Mouse (Mus musculus): ENCODE measurements at regions not wholly inside any gene's neighbourhood (a gene's known extent, or its start where the extent isn't known, plus 50 kb on each side); places are given as distances from the start of the nearest gene placed in this dataset.

- Histone ChIP-seq H3K9me3 (replicated peaks; ENCODE audit: control insufficient read depth, low read length) (no peaks in the 10 kb centered on the region), H3K36me3 (ENCODE audit: control insufficient read depth, insufficient read depth, low read length) (no peaks in the 10 kb centered on the region), H3K27ac (ENCODE audit: low read depth, low read length) (peak overlapping the region; percentile 46; the same call in 1 of the 2 replicates), H3K4me2 (ENCODE audit: low read length) (no peak overlapping the region), H3K4me3 (ENCODE audit: low read depth, low read length) (no peak overlapping the region), H3K27me3 (replicated peaks; ENCODE audit: control insufficient read depth, insufficient read depth, low read length) (no peaks in the 10 kb centered on the region), H3K4me1 (ENCODE audit: control insufficient read depth, insufficient read depth, low read length) (peaks cover 16% of the 10 kb centered on the region), H3K9ac (ENCODE audit: low read length) (no peak overlapping the region)
- peak; percentile 10; the same call in 1 of the 2 replicates for ATAC-seq
- DNase-seq (ENCODE audit: low spot score): peak; percentile 58
- 56% methylated on average over 6 of the region's 6 CpGs for WGBS
These were observed 156.2 kb upstream of the Kcnab2 start for GRCm38 (mm10) chr4:152633896-152634295.

DNA sequence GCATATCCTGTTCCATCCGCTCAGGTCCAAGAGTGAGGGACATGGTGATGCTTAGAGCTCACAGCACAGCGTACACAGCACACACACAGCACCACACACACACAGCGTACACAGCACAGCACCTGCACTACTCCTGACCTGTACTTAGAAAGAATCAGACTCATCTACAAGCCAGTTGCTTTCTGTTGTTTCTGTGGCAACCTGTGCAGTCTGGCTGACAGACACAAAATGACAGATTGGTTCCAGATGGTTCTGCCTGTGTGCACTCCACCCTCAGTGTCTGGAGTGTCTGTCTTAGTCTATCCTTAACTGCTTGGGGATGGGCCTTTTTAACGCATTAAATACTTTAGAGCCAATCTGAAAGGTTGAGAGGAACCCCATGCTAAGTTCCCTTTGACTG, 150.4 kb upstream of the Kcnab2 start:
- peak; percentile 77 for DNase-seq (ENCODE audit: low spot score)
- Histone ChIP-seq H3K4me3 (ENCODE audit: low read depth, low read length) (no peak overlapping the region), H3K4me1 (ENCODE audit: control insufficient read depth, insufficient read depth, low read length) (peaks cover 19% of the 10 kb centered on the region), H3K9me3 (replicated peaks; ENCODE audit: control insufficient read depth, low read length) (no peaks in the 10 kb centered on the region), H3K36me3 (ENCODE audit: control insufficient read depth, insufficient read depth, low read length) (no peaks in the 10 kb centered on the region), H3K9ac (ENCODE audit: low read length) (no peak overlapping the region), H3K27me3 (replicated peaks; ENCODE audit: control insufficient read depth, insufficient read depth, low read length) (no peaks in the 10 kb centered on the region), H3K27ac (ENCODE audit: low read depth, low read length) (peak overlapping the region; percentile 5; the same call in 1 of the 2 replicates), H3K4me2 (ENCODE audit: low read length) (no peak overlapping the region)
- no peak for ATAC-seq
- WGBS: 84% methylated on average over 4 of the region's 4 CpGs

DNA sequence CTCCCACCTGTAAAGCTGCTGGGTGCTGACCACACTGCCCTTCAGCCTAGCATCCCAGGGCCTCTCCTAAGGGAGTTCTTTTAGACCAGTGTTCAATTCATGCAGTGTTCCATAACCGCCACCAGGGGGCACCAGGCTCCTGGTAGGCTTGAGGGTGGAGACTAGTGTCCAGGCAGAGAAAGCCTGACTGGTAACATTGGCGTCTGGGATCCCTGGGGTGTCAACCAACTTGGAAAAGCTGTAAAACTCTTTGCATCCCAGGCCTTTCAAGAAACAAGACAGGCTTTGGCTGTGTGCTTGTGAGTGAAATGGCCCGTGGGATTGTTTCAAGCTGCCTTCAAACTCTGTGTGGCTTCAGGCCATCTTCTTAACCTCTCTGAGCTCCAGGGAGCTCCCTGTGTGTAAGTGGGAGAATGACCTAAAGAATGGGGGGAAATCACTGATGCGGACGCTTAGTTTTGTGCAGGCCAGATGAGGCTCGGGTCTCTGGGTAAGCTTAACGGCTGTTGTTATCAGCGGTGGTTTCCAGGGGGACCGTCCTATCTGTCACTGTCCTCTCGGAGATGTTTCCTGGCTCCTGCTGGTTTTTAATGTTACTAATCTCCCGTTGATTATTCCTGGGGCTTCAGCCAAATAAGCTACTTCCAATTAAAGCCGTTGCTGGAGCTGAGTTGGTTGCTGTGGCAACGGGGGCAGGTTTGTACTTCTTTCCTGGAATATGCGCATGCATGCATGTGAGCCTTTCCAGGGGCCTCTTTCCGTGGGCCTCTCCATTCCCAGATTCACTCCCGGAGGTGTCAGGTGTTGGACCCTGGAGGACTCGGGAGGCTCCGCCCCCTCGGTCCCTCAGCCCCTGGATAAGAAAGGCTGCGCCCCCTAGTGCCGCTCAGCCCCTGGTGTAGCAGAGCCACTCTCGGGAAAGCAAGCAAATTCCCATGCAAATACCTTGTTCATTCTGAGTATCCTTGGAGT, 147.6 kb upstream of the Kcnab2 start:
- peak; percentile 85 for ATAC-seq
- Histone ChIP-seq H3K4me2 (ENCODE audit: low read length) (peak overlapping the region; percentile 28), H3K9ac (ENCODE audit: low read length) (no peak overlapping the region; the same call in 1 of the 2 replicates), H3K27ac (ENCODE audit: low read depth, low read length) (peak overlapping the region; percentile 68), H3K27me3 (replicated peaks; ENCODE audit: control insufficient read depth, insufficient read depth, low read length) (no peaks in the 10 kb centered on the region), H3K9me3 (replicated peaks; ENCODE audit: control insufficient read depth, low read length) (no peaks in the 10 kb centered on the region), H3K36me3 (ENCODE audit: control insufficient read depth, insufficient read depth, low read length) (no peaks in the 10 kb centered on the region), H3K4me3 (ENCODE audit: low read depth, low read length) (no peak overlapping the region), H3K4me1 (ENCODE audit: control insufficient read depth, insufficient read depth, low read length) (peaks cover 27% of the 10 kb centered on the region)
- DNase-seq (ENCODE audit: low spot score): peak; percentile 96
- under 1% methylated on average over 22 of the region's 22 CpGs for WGBS

- Histone ChIP-seq H3K4me2 (ENCODE audit: low read length) (no peak overlapping the region), H3K9ac (ENCODE audit: low read length) (no peak overlapping the region), H3K4me1 (ENCODE audit: control insufficient read depth, insufficient read depth, low read length) (peaks cover 27% of the 10 kb centered on the region), H3K4me3 (ENCODE audit: low read depth, low read length) (no peak overlapping the region), H3K27ac (ENCODE audit: low read depth, low read length) (no peak overlapping the region), H3K27me3 (replicated peaks; ENCODE audit: control insufficient read depth, insufficient read depth, low read length) (no peaks in the 10 kb centered on the region), H3K9me3 (replicated peaks; ENCODE audit: control insufficient read depth, low read length) (no peaks in the 10 kb centered on the region), H3K36me3 (ENCODE audit: control insufficient read depth, insufficient read depth, low read length) (no peaks in the 10 kb centered on the region)
- ATAC-seq: no peak
- whole genome bisulfite sequencing: 61% methylated on average over 9 of the region's 9 CpGs
- peak; percentile 67 for DNase-seq (ENCODE audit: low spot score)
These were observed 144.5 kb upstream of the Kcnab2 start for GRCm38 (mm10) chr4:152622022-152622777.

DNA sequence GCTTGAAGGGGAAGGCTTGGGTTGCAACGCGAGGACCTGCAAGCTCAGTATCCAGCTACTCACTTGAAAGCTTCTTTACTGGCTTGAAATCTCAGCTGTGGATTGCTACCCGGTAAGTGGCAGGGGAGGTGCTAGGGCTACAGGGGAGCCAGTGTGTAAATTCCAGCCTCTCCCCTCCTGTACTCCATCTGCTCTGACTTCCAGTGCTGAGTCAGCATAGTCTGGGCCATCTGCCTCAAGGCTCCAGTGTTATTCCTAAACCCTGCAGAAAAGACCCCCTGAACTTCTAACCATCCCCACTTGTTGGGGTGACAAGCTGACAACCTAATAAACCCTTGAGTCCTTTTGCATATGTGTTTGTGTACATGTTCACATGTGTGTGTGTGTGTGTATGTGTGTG, 140.0 kb upstream of the Kcnab2 start:
- Histone ChIP-seq H3K9ac (ENCODE audit: low read length) (no peak overlapping the region), H3K36me3 (ENCODE audit: control insufficient read depth, insufficient read depth, low read length) (no peaks in the 10 kb centered on the region), H3K27me3 (replicated peaks; ENCODE audit: control insufficient read depth, insufficient read depth, low read length) (no peaks in the 10 kb centered on the region), H3K9me3 (replicated peaks; ENCODE audit: control insufficient read depth, low read length) (no peaks in the 10 kb centered on the region), H3K4me1 (ENCODE audit: control insufficient read depth, insufficient read depth, low read length) (peaks cover 3% of the 10 kb centered on the region), H3K4me2 (ENCODE audit: low read length) (no peak overlapping the region), H3K4me3 (ENCODE audit: low read depth, low read length) (no peak overlapping the region), H3K27ac (ENCODE audit: low read depth, low read length) (no peak overlapping the region)
- 63% methylated on average over 3 of the region's 3 CpGs for WGBS
- ATAC-seq (no peak), DNase-seq (ENCODE audit: low spot score) (peak; percentile 44)

GRCm38 (mm10) chr4:152615155-152615554, 137.5 kb upstream of the Kcnab2 start:
- WGBS: 93% methylated on average over 2 of the region's 2 CpGs
- ATAC-seq (no peak), DNase-seq (ENCODE audit: low spot score) (no peak)

GRCm38 (mm10) chr4:152614356-152615100, 136.9 kb upstream of the Kcnab2 start:
- ATAC-seq (no peak), DNase-seq (ENCODE audit: low spot score) (no peak)
- WGBS: 87% methylated on average over 13 of the region's 13 CpGs
- no peaks in the 10 kb centered on the region for H3K27me3 ChIP-seq (replicated peaks; ENCODE audit: control insufficient read depth, insufficient read depth, low read length)
- no peaks in the 10 kb centered on the region for H3K4me1 ChIP-seq (ENCODE audit: control insufficient read depth, insufficient read depth, low read length)
- H3K36me3 ChIP-seq (ENCODE audit: control insufficient read depth, insufficient read depth, low read length): no peaks in the 10 kb centered on the region
- H3K9me3 ChIP-seq (replicated peaks; ENCODE audit: control insufficient read depth, low read length): no peaks in the 10 kb centered on the region
- H3K4me2 ChIP-seq (ENCODE audit: low read length): no peak overlapping the region
- no peak overlapping the region for H3K9ac ChIP-seq (ENCODE audit: low read length)
- no peak overlapping the region for H3K4me3 ChIP-seq (ENCODE audit: low read depth, low read length)
- no peak overlapping the region for H3K27ac ChIP-seq (ENCODE audit: low read depth, low read length)

More at GRCm38 (mm10) chr4:152615155-152615554, 137.5 kb upstream of the Kcnab2 start:
- Histone ChIP-seq H3K27me3 (replicated peaks; ENCODE audit: control insufficient read depth, insufficient read depth, low read length) (no peaks in the 10 kb centered on the region), H3K36me3 (ENCODE audit: control insufficient read depth, insufficient read depth, low read length) (no peaks in the 10 kb centered on the region), H3K4me2 (ENCODE audit: low read length) (no peak overlapping the region), H3K9me3 (replicated peaks; ENCODE audit: control insufficient read depth, low read length) (no peaks in the 10 kb centered on the region), H3K4me1 (ENCODE audit: control insufficient read depth, insufficient read depth, low read length) (no peaks in the 10 kb centered on the region), H3K27ac (ENCODE audit: low read depth, low read length) (no peak overlapping the region), H3K9ac (ENCODE audit: low read length) (no peak overlapping the region), H3K4me3 (ENCODE audit: low read depth, low read length) (no peak overlapping the region)

Data from forebrain, embryonic 14.5 days (tissue).